Mouse (Mus musculus): ENCODE data around the gene 4933417A18Rik. TPM values are rescaled to one million over a fixed set of nuclear protein-coding genes. Genes with fewer than 3 reads are reported as not detected.
A peak's percentile ranks its signal among the peaks of the same experiment; 100 is the strongest.
"Not testable (repeated sequence)": the region's sequence is repeated elsewhere in the genome, so short reads cannot be mapped to it uniquely, and the experiment has no call there.

4933417A18Rik gene
- polyA plus RNA-seq, 1 experiment from 2014 or later = not detected

- Histone ChIP-seq H3K4me2 (ENCODE audit: low read length) (peak overlapping the region; percentile 92), H3K9ac (ENCODE audit: low read depth, low read length) (peak overlapping the region; percentile 50; the same call in 1 of the 2 replicates), H3K36me3 (ENCODE audit: control insufficient read depth, insufficient read depth, low read length) (no peaks in the 10 kb centered on the region), H3K27ac (ENCODE audit: low read depth, low read length) (no peak overlapping the region), H3K4me1 (ENCODE audit: control insufficient read depth, insufficient read depth, low read depth, low read length) (peaks cover 12% of the 10 kb centered on the region), H3K4me3 (ENCODE audit: low read length) (peak overlapping the region; percentile 48), H3K27me3 (replicated peaks; ENCODE audit: control insufficient read depth, insufficient read depth, low read length) (no peaks in the 10 kb centered on the region), H3K9me3 (ENCODE audit: control insufficient read depth, low read length) (no peaks in the 10 kb centered on the region)
- 12% methylated on average over 5 of the region's 5 CpGs for WGBS
- no peak for ATAC-seq
These were observed 40.7 kb downstream of the 4933417A18Rik start for GRCm38 (mm10) chr13:34964866-34965265.

- WGBS = 74% methylated on average over 9 of the region's 9 CpGs
- H3K9me3 ChIP-seq (ENCODE audit: control insufficient read depth, low read length); H3K4me3 ChIP-seq (ENCODE audit: low read length); H3K27me3 ChIP-seq (replicated peaks; ENCODE audit: control insufficient read depth, insufficient read depth, low read length); H3K9ac ChIP-seq (ENCODE audit: low read depth, low read length); H3K4me2 ChIP-seq (ENCODE audit: low read length); ATAC-seq; H3K27ac ChIP-seq (ENCODE audit: low read depth, low read length); H3K36me3 ChIP-seq (ENCODE audit: control insufficient read depth, insufficient read depth, low read length): not testable (repeated sequence)
- H3K4me1 ChIP-seq (ENCODE audit: control insufficient read depth, insufficient read depth, low read depth, low read length) = peaks cover 12% of the 10 kb centered on the region
These were observed 41.4 kb downstream of the 4933417A18Rik start for GRCm38 (mm10) chr13:34965647-34966046.

- not testable (repeated sequence) for ATAC-seq; H3K36me3 ChIP-seq (ENCODE audit: control insufficient read depth, insufficient read depth, low read length); H3K4me1 ChIP-seq (ENCODE audit: control insufficient read depth, insufficient read depth, low read depth, low read length)
These were observed 48.2 kb downstream of the 4933417A18Rik start for GRCm38 (mm10) chr13:34972456-34972855.

GRCm38 (mm10) chr13:34973149-34973548 lies 48.9 kb downstream of the 4933417A18Rik start:
- WGBS = 67% methylated on average over 1 of the region's 1 CpGs
- no peak overlapping the region for H3K4me3 ChIP-seq (ENCODE audit: low read length)

More at GRCm38 (mm10) chr13:34972456-34972855, 48.2 kb downstream of the 4933417A18Rik start:
- H3K27me3 ChIP-seq (replicated peaks; ENCODE audit: control insufficient read depth, insufficient read depth, low read length); H3K27ac ChIP-seq (ENCODE audit: low read depth, low read length); H3K9me3 ChIP-seq (ENCODE audit: control insufficient read depth, low read length); H3K4me3 ChIP-seq (ENCODE audit: low read length); H3K9ac ChIP-seq (ENCODE audit: low read depth, low read length); H3K4me2 ChIP-seq (ENCODE audit: low read length): not testable (repeated sequence)

GRCm38 (mm10) chr13:34973770-34974169 lies 49.6 kb downstream of the 4933417A18Rik start:
- Histone ChIP-seq H3K27ac (ENCODE audit: low read depth, low read length) (no peak overlapping the region), H3K27me3 (replicated peaks; ENCODE audit: control insufficient read depth, insufficient read depth, low read length) (no peaks in the 10 kb centered on the region), H3K4me3 (ENCODE audit: low read length) (no peak overlapping the region), H3K4me2 (ENCODE audit: low read length) (no peak overlapping the region), H3K9ac (ENCODE audit: low read depth, low read length) (no peak overlapping the region), H3K36me3 (ENCODE audit: control insufficient read depth, insufficient read depth, low read length) (peaks cover 11% of the 10 kb centered on the region), H3K4me1 (ENCODE audit: control insufficient read depth, insufficient read depth, low read depth, low read length) (no peaks in the 10 kb centered on the region), H3K9me3 (ENCODE audit: control insufficient read depth, low read length) (no peaks in the 10 kb centered on the region)
- no peak for ATAC-seq
- WGBS = 47% methylated on average over 1 of the region's 1 CpGs

More at GRCm38 (mm10) chr13:34973149-34973548, 48.9 kb downstream of the 4933417A18Rik start:
- ATAC-seq = no peak
- H3K4me1 ChIP-seq (ENCODE audit: control insufficient read depth, insufficient read depth, low read depth, low read length) = no peaks in the 10 kb centered on the region
- H3K27me3 ChIP-seq (replicated peaks; ENCODE audit: control insufficient read depth, insufficient read depth, low read length) = no peaks in the 10 kb centered on the region
- H3K9ac ChIP-seq (ENCODE audit: low read depth, low read length) = no peak overlapping the region
- H3K27ac ChIP-seq (ENCODE audit: low read depth, low read length) = no peak overlapping the region
- no peak overlapping the region for H3K4me2 ChIP-seq (ENCODE audit: low read length)
- H3K9me3 ChIP-seq (ENCODE audit: control insufficient read depth, low read length) = no peaks in the 10 kb centered on the region
- peaks cover 5% of the 10 kb centered on the region for H3K36me3 ChIP-seq (ENCODE audit: control insufficient read depth, insufficient read depth, low read length)

GRCm38 (mm10) chr13:34976116-34976515 lies 51.9 kb downstream of the 4933417A18Rik start:
- 89% methylated on average over 4 of the region's 4 CpGs for WGBS
- H3K27ac ChIP-seq (ENCODE audit: low read depth, low read length) = no peak overlapping the region
- H3K4me2 ChIP-seq (ENCODE audit: low read length) = no peak overlapping the region
- no peak overlapping the region for H3K4me3 ChIP-seq (ENCODE audit: low read length)
- no peaks in the 10 kb centered on the region for H3K4me1 ChIP-seq (ENCODE audit: control insufficient read depth, insufficient read depth, low read depth, low read length)
- H3K9ac ChIP-seq (ENCODE audit: low read depth, low read length) = no peak overlapping the region
- ATAC-seq = no peak
- H3K9me3 ChIP-seq (ENCODE audit: control insufficient read depth, low read length) = no peaks in the 10 kb centered on the region
- H3K27me3 ChIP-seq (replicated peaks; ENCODE audit: control insufficient read depth, insufficient read depth, low read length) = no peaks in the 10 kb centered on the region
- peaks cover 21% of the 10 kb centered on the region for H3K36me3 ChIP-seq (ENCODE audit: control insufficient read depth, insufficient read depth, low read length)

- Histone ChIP-seq H3K4me3 (ENCODE audit: low read length) (no peak overlapping the region), H3K4me1 (ENCODE audit: control insufficient read depth, insufficient read depth, low read depth, low read length) (no peaks in the 10 kb centered on the region), H3K9ac (ENCODE audit: low read depth, low read length) (no peak overlapping the region), H3K9me3 (ENCODE audit: control insufficient read depth, low read length) (no peaks in the 10 kb centered on the region), H3K4me2 (ENCODE audit: low read length) (no peak overlapping the region), H3K27me3 (replicated peaks; ENCODE audit: control insufficient read depth, insufficient read depth, low read length) (no peaks in the 10 kb centered on the region), H3K27ac (ENCODE audit: low read depth, low read length) (no peak overlapping the region), H3K36me3 (ENCODE audit: control insufficient read depth, insufficient read depth, low read length) (peaks cover 21% of the 10 kb centered on the region)
- ATAC-seq = no peak
- WGBS = 98% methylated on average over 3 of the region's 3 CpGs
These were observed 53.2 kb downstream of the 4933417A18Rik start for GRCm38 (mm10) chr13:34977410-34977809.

GRCm38 (mm10) chr13:34978635-34979034 lies 54.4 kb downstream of the 4933417A18Rik start:
- not testable (repeated sequence) for H3K9me3 ChIP-seq (ENCODE audit: control insufficient read depth, low read length); H3K4me2 ChIP-seq (ENCODE audit: low read length); H3K4me3 ChIP-seq (ENCODE audit: low read length); H3K4me1 ChIP-seq (ENCODE audit: control insufficient read depth, insufficient read depth, low read depth, low read length); H3K9ac ChIP-seq (ENCODE audit: low read depth, low read length); ATAC-seq; H3K27ac ChIP-seq (ENCODE audit: low read depth, low read length); H3K27me3 ChIP-seq (replicated peaks; ENCODE audit: control insufficient read depth, insufficient read depth, low read length)
- H3K36me3 ChIP-seq (ENCODE audit: control insufficient read depth, insufficient read depth, low read length) = peaks cover 21% of the 10 kb centered on the region
- WGBS = 60% methylated on average over 5 of the region's 5 CpGs

- WGBS = 93% methylated on average over 1 of the region's 1 CpGs
- H3K27ac ChIP-seq (ENCODE audit: low read depth, low read length); H3K9me3 ChIP-seq (ENCODE audit: control insufficient read depth, low read length); H3K9ac ChIP-seq (ENCODE audit: low read depth, low read length); H3K27me3 ChIP-seq (replicated peaks; ENCODE audit: control insufficient read depth, insufficient read depth, low read length); H3K4me2 ChIP-seq (ENCODE audit: low read length); ATAC-seq; H3K4me1 ChIP-seq (ENCODE audit: control insufficient read depth, insufficient read depth, low read depth, low read length); H3K4me3 ChIP-seq (ENCODE audit: low read length): not testable (repeated sequence)
- H3K36me3 ChIP-seq (ENCODE audit: control insufficient read depth, insufficient read depth, low read length) = peaks cover 26% of the 10 kb centered on the region
These were observed 59.3 kb downstream of the 4933417A18Rik start for GRCm38 (mm10) chr13:34983479-34983878.

All from hindbrain, embryonic 16.5 days (tissue).